12 mouse cellular contexts compared by ENCODE assay signal in genomic region chr19:38558816-38559215, GRCm38 (mm10).
DNase-seq lines count a peak whose midpoint lies in the region; ATAC-seq lines count a peak whose summit lies in the region.
"Had no signal": no experiment of that assay in that cellular context is flagged by ENCODE, and none has a peak within 500 bp of the region (broad histone marks: within the 10 kb centered on the region; RNA-seq: fewer than 3 reads in every experiment).

No protein-coding gene starts in this region.

- intact Hi-C loops in heart, postnatal 14 days (cut with DNase I) = no loop called here

- ATAC-seq in heart, embryonic 12.5 days (ENCODE audit: insufficient number of reproducible peaks, low FRiP score) = no peak
- ATAC-seq in midbrain, embryonic 16.5 days = no peak
- ATAC-seq: hindbrain, embryonic 16.5 days had no signal

- peak; percentile 28 to 39 for DNase-seq in heart, postnatal 14 days
- DNase-seq in urinary bladder, postnatal 14 days (ENCODE audit: low spot score) = peak; percentile 28
- DNase-seq in urinary bladder, adult 2 months (ENCODE audit: low spot score) = no peak
- DNase-seq in kidney, postnatal 25 days = peak; percentile 48 to 64
- peak; percentile 28 for DNase-seq in yolk sac, embryonic 10.5 days (ENCODE audit: low spot score)
- no peak for DNase-seq in frontal cortex, adult 2 months (ENCODE audit: extremely low spot score in 1 of 2, low spot score in 1 of 2)
- DNase-seq: gastrocnemius, postnatal 36 days had no signal

- no peak overlapping the region for H3K9ac ChIP-seq in heart, embryonic 12.5 days
- no peak overlapping the region for H3K9ac ChIP-seq in midbrain, embryonic 16.5 days (ENCODE audit: low read depth, low read length)
- H3K9ac ChIP-seq: embryonic facial prominence, embryonic 13.5 days had no signal

- H3K27me3 ChIP-seq in heart, embryonic 12.5 days (replicated peaks) = no peaks in the 10 kb centered on the region
- no peaks in the 10 kb centered on the region for H3K27me3 ChIP-seq in midbrain, embryonic 16.5 days (ENCODE audit: control insufficient read depth, insufficient read depth, low read depth, low read length)
- H3K27me3 ChIP-seq: embryonic facial prominence, embryonic 13.5 days had no signal

- H3K4me1 ChIP-seq in heart, embryonic 12.5 days (replicated peaks) = 0 out of 2 replicates have a peak, but pooled peaks cover 3% of the 10 kb centered on the region
- no peaks in the 10 kb centered on the region for H3K4me1 ChIP-seq in midbrain, embryonic 16.5 days (ENCODE audit: control insufficient read depth, insufficient read depth, low read length)

- WGBS in heart, embryonic 12.5 days = 49% methylated on average over 1 of the region's 1 CpGs
- 72% methylated on average over 1 of the region's 1 CpGs for WGBS in midbrain, embryonic 16.5 days

- H3K4me3 ChIP-seq in heart, embryonic 12.5 days = no peak overlapping the region
- no peak overlapping the region for H3K4me3 ChIP-seq in midbrain, embryonic 16.5 days (ENCODE audit: low read depth, low read length)
- H3K4me3 ChIP-seq: embryonic facial prominence, embryonic 13.5 days had no signal

- H3K4me2 ChIP-seq in heart, embryonic 12.5 days = no peak overlapping the region
- H3K4me2 ChIP-seq in midbrain, embryonic 16.5 days (ENCODE audit: low read length) = no peak overlapping the region
- H3K4me2 ChIP-seq: embryonic facial prominence, embryonic 13.5 days had no signal

- no peaks in the 10 kb centered on the region for H3K36me3 ChIP-seq in heart, embryonic 12.5 days
- H3K36me3 ChIP-seq in midbrain, embryonic 16.5 days (ENCODE audit: control insufficient read depth, insufficient read depth, low read length) = no peaks in the 10 kb centered on the region
- H3K36me3 ChIP-seq: embryonic facial prominence, embryonic 13.5 days had no signal

- H3K9me3 ChIP-seq in heart, embryonic 12.5 days (replicated peaks) = no peaks in the 10 kb centered on the region
- no peaks in the 10 kb centered on the region for H3K9me3 ChIP-seq in midbrain, embryonic 16.5 days (replicated peaks; ENCODE audit: control insufficient read depth, low read length, poor library complexity, severe bottlenecking)
- H3K9me3 ChIP-seq: embryonic facial prominence, embryonic 13.5 days had no signal

- no peak overlapping the region for H3K27ac ChIP-seq in heart, embryonic 12.5 days (ENCODE audit: poor library complexity, severe bottlenecking)
- no peak overlapping the region for H3K27ac ChIP-seq in midbrain, embryonic 16.5 days (ENCODE audit: low read length)
- H3K27ac ChIP-seq: embryonic facial prominence, embryonic 13.5 days; macrophage had no signal

Comparison
In these comparisons a context has a peak if more than half of its experiments do, and no peak if none do; other contexts are left out.
1. DNase-seq: peak in heart, postnatal 14 days (2 of 2), urinary bladder, postnatal 14 days (single experiment), kidney, postnatal 25 days (2 of 2) and yolk sac, embryonic 10.5 days (single experiment); none in urinary bladder, adult 2 months (single experiment) and frontal cortex, adult 2 months (0 of 2).